Mouse (Mus musculus): ENCODE measurements around the gene Skap2.
A peak's percentile ranks its signal among the peaks of the same experiment; 100 is the strongest.

Gene Skap2

GRCm38 (mm10) chr6:52005616-52005962, 6.8 kb downstream of the Skap2 start:
- DNase-seq (ENCODE audit: low spot score in 2 of 2): no peak

GRCm38 (mm10) chr6:52004995-52005394, 7.4 kb downstream of the Skap2 start:
- DNase-seq (ENCODE audit: low spot score in 2 of 2): no peak

GRCm38 (mm10) chr6:52002676-52003075, 9.7 kb downstream of the Skap2 start:
- peak in 1 of 2 experiments; percentile 19 for DNase-seq (ENCODE audit: low spot score in 2 of 2)

- DNase-seq (ENCODE audit: low spot score in 2 of 2): no peak
These were observed 13.2 kb downstream of the Skap2 start for GRCm38 (mm10) chr6:51999157-51999478.

GRCm38 (mm10) chr6:51998409-51999156, 13.8 kb downstream of the Skap2 start:
- no peak for DNase-seq (ENCODE audit: low spot score in 2 of 2)

- DNase-seq (ENCODE audit: low spot score in 2 of 2): no peak
These were observed 24.4 kb downstream of the Skap2 start for GRCm38 (mm10) chr6:51987999-51988398.

GRCm38 (mm10) chr6:51977638-51978037, 34.7 kb downstream of the Skap2 start:
- no peak for DNase-seq (ENCODE audit: low spot score in 2 of 2)

GRCm38 (mm10) chr6:51975751-51976150, 36.6 kb downstream of the Skap2 start:
- no peak for DNase-seq (ENCODE audit: low spot score in 2 of 2)

- no peak for DNase-seq (ENCODE audit: low spot score in 2 of 2)
These were observed 53.4 kb downstream of the Skap2 start for GRCm38 (mm10) chr6:51958992-51959391.

GRCm38 (mm10) chr6:51956048-51956792, 56.1 kb downstream of the Skap2 start:
- no peak for DNase-seq (ENCODE audit: low spot score in 2 of 2)

GRCm38 (mm10) chr6:51947661-51948060, 64.7 kb downstream of the Skap2 start:
- DNase-seq (ENCODE audit: low spot score in 2 of 2): no peak

GRCm38 (mm10) chr6:51944916-51945315, 67.4 kb downstream of the Skap2 start:
- no peak for DNase-seq (ENCODE audit: low spot score in 2 of 2)

GRCm38 (mm10) chr6:51933998-51934397, 78.4 kb downstream of the Skap2 start:
- DNase-seq (ENCODE audit: low spot score in 2 of 2): no peak

- no peak for DNase-seq (ENCODE audit: low spot score in 2 of 2)
These were observed 79.2 kb downstream of the Skap2 start for GRCm38 (mm10) chr6:51933034-51933611.

GRCm38 (mm10) chr6:51927101-51927500, 85.2 kb downstream of the Skap2 start:
- no peak for DNase-seq (ENCODE audit: low spot score in 2 of 2)

- no peak for DNase-seq (ENCODE audit: low spot score in 2 of 2)
These were observed 90.5 kb downstream of the Skap2 start for GRCm38 (mm10) chr6:51921831-51922230.

GRCm38 (mm10) chr6:51908495-51908894, 103.9 kb downstream of the Skap2 start:
- no peak for DNase-seq (ENCODE audit: low spot score in 2 of 2)

GRCm38 (mm10) chr6:51905659-51906058, 106.7 kb downstream of the Skap2 start:
- DNase-seq (ENCODE audit: low spot score in 2 of 2): no peak

GRCm38 (mm10) chr6:51901544-51901943, 110.8 kb downstream of the Skap2 start:
- no peak for DNase-seq (ENCODE audit: low spot score in 2 of 2)

GRCm38 (mm10) chr6:51898318-51898994, 113.9 kb downstream of the Skap2 start:
- DNase-seq (ENCODE audit: low spot score in 2 of 2): no peak

- no peak for DNase-seq (ENCODE audit: low spot score in 2 of 2)
These were observed 116.6 kb downstream of the Skap2 start for GRCm38 (mm10) chr6:51895753-51896152.

GRCm38 (mm10) chr6:51894717-51895116, 117.6 kb downstream of the Skap2 start:
- DNase-seq (ENCODE audit: low spot score in 2 of 2): no peak
